Mouse (Mus musculus) liver, embryonic 11.5 days (tissue): ENCODE results near the gene Comp. TPM values are rescaled to one million over a fixed set of nuclear protein-coding genes. Genes with fewer than 3 reads are reported as not detected.

Experiments used
- ATAC-seq: fragments of 200-750 bp; cut with Nextera tagmentation; replicated peaks from 2 replicates; pipeline ENCODE4 v1.8.0; 2017; ENCODE audit warnings: moderate number of reproducible peaks, mild to moderate bottlenecking, moderate TSS enrichment, moderate library complexity; ENCODE audit not compliant: low FRiP score
- DNase-seq: peaks from one replicate; pipeline ENCODE4 v3.0.0-alpha.2; 2017; ENCODE audit warnings: low spot score
- H3K27ac ChIP-seq: fragments of 300-500 bp; sonication (generic); 2 replicates; pipeline ENCODE4 v1.5.1; 2014; ENCODE audit warnings: mild to moderate bottlenecking, low read depth, low read length, control low read depth
- H3K27me3 ChIP-seq: fragments of 300-500 bp; sonication (generic); replicated peaks from 2 replicates; pipeline ENCODE4 v1.6.1; 2014; ENCODE audit warnings: low read length, mixed read lengths; ENCODE audit not compliant: control insufficient read depth, insufficient read depth
- H3K36me3 ChIP-seq: fragments of 300-500 bp; sonication (generic); 2 replicates; pipeline ENCODE4 v1.6.1; 2014; ENCODE audit warnings: mild to moderate bottlenecking, low read length, moderate library complexity, mixed read lengths; ENCODE audit not compliant: control insufficient read depth, insufficient read depth
- H3K4me1 ChIP-seq: fragments of 300-500 bp; sonication (generic); replicated peaks from 2 replicates; pipeline ENCODE4 v1.6.1; 2014; ENCODE audit warnings: low read length, mixed read lengths; ENCODE audit not compliant: control insufficient read depth, insufficient read depth
- H3K4me2 ChIP-seq: fragments of 300-500 bp; sonication (generic); 2 replicates; pipeline ENCODE4 v1.6.1; 2014; ENCODE audit warnings: mild to moderate bottlenecking, control low read depth, moderate library complexity
- H3K4me3 ChIP-seq: fragments of 300-500 bp; sonication (generic); 2 replicates; pipeline ENCODE4 v1.5.1; 2014; ENCODE audit warnings: low read depth, low read length, control low read depth
- H3K9ac ChIP-seq: fragments of 300-500 bp; sonication (generic); 2 replicates; pipeline ENCODE4 v1.6.1; 2014; ENCODE audit warnings: low read depth, low read length, control low read depth
- H3K9me3 ChIP-seq: fragments of 300-500 bp; sonication (generic); 2 replicates; pipeline ENCODE4 v1.6.1; 2016; ENCODE audit warnings: low read length, inconsistent platforms, mixed read lengths; ENCODE audit not compliant: control insufficient read depth
- WGBS: fragments of 180-500 bp; shearing (Covaris S2); extraction: QIAGEN DNeasy Blood & Tissue Kit; methylation state at CpG from one replicate; pipeline ENCODE4 v1.1.7; 2014; 5-methylcytosine and 5-hydroxymethylcytosine counted together
- polyA plus RNA-seq: library from polyadenylated mRNA; unstranded; fragments of >200 nt; fragmentation: Nextera tagmentation; extraction: Ambion mirVana; gene quantifications from 2 replicates; pipeline ENCODE4 v1.2.1, GENCODE M21; 2014

Gene Comp
- polyA plus RNA-seq, 1 experiment from 2014 or later: 0.48 TPM

GRCm38 (mm10) chr8:70347860-70348420 is 25.4 kb upstream of the Comp start:
- H3K27me3 ChIP-seq: no peaks in the 10 kb centered on the region
- H3K4me3 ChIP-seq: no peak overlapping the region
- H3K36me3 ChIP-seq: peaks cover 19% of the 10 kb centered on the region
- H3K27ac ChIP-seq: no peak overlapping the region
- 57% methylated on average over 1 of the region's 1 CpGs for WGBS
- DNase-seq: no peak
- H3K9me3 ChIP-seq: no peaks in the 10 kb centered on the region
- no peak for ATAC-seq
- no peak overlapping the region for H3K9ac ChIP-seq
- no peak overlapping the region for H3K4me2 ChIP-seq
- peaks cover 64% of the 10 kb centered on the region for H3K4me1 ChIP-seq

GRCm38 (mm10) chr8:70351035-70351999 is 22.0 kb upstream of the Comp start:
- Histone ChIP-seq H3K4me2 (peak overlapping the region; percentile 99), H3K27ac (no peak overlapping the region), H3K4me3 (peak overlapping the region; percentile 96), H3K27me3 (no peaks in the 10 kb centered on the region), H3K9ac (peak overlapping the region; percentile 100), H3K36me3 (peaks cover 9% of the 10 kb centered on the region; the same call in 1 of the 2 replicates), H3K9me3 (no peaks in the 10 kb centered on the region), H3K4me1 (peaks cover 69% of the 10 kb centered on the region)
- no peak for ATAC-seq
- no peak for DNase-seq
- WGBS: 45% methylated on average over 15 of the region's 15 CpGs

- Histone ChIP-seq H3K4me3 (peak overlapping the region; percentile 96), H3K9me3 (no peaks in the 10 kb centered on the region), H3K36me3 (peaks cover 9% of the 10 kb centered on the region; the same call in 1 of the 2 replicates), H3K27me3 (no peaks in the 10 kb centered on the region), H3K9ac (peak overlapping the region; percentile 100), H3K4me2 (peak overlapping the region; percentile 99), H3K27ac (peak overlapping the region; percentile 93), H3K4me1 (peaks cover 73% of the 10 kb centered on the region)
- ATAC-seq: no peak
- DNase-seq: no peak
- WGBS: 9% methylated on average over 3 of the region's 3 CpGs
Observed at GRCm38 (mm10) chr8:70352000-70352384, 21.4 kb upstream of the Comp start.

GRCm38 (mm10) chr8:70352657-70353151 is 20.7 kb upstream of the Comp start:
- peak overlapping the region; percentile 99 for H3K4me2 ChIP-seq
- under 1% methylated on average over 64 of the region's 64 CpGs for WGBS
- peaks cover 69% of the 10 kb centered on the region for H3K4me1 ChIP-seq
- no peaks in the 10 kb centered on the region for H3K27me3 ChIP-seq
- DNase-seq: peak; percentile 74
- peak overlapping the region; percentile 100 for H3K9ac ChIP-seq
- peak overlapping the region; percentile 96 for H3K4me3 ChIP-seq
- H3K36me3 ChIP-seq: peaks cover 9% of the 10 kb centered on the region; the same call in 1 of the 2 replicates
- no peaks in the 10 kb centered on the region for H3K9me3 ChIP-seq
- peak overlapping the region; percentile 93 for H3K27ac ChIP-seq
- ATAC-seq: peak; percentile 16; the same call in 1 of the 2 replicates

GRCm38 (mm10) chr8:70353194-70353817 is 20.1 kb upstream of the Comp start, which contains the start of gene Upf1:
Gene Upf1 (minus strand): TSS chr8:70353278.
- peak; percentile 84 for ATAC-seq
- DNase-seq: peak; percentile 98
- peak within 1 kb of the TSS; percentile 93 for H3K27ac ChIP-seq
- H3K27me3 ChIP-seq: no peaks in the 10 kb centered on the region
- H3K4me2 ChIP-seq: peak within 1 kb of the TSS; percentile 99
- H3K9me3 ChIP-seq: no peaks in the 10 kb centered on the region
- H3K4me3 ChIP-seq: peak within 1 kb of the TSS; percentile 96
- WGBS: 1% methylated on average over 63 of the region's 69 CpGs
- peaks cover 65% of the 10 kb centered on the region for H3K4me1 ChIP-seq
- H3K9ac ChIP-seq: peak within 1 kb of the TSS; percentile 100
- H3K36me3 ChIP-seq: peaks cover 7% of the 10 kb centered on the region; the same call in 1 of the 2 replicates

GRCm38 (mm10) chr8:70354004-70354403 is 19.4 kb upstream of the Comp start:
- H3K4me3 ChIP-seq: peak overlapping the region; percentile 96
- ATAC-seq (no peak), DNase-seq (no peak)
- H3K27ac ChIP-seq: peak overlapping the region; percentile 93
- peaks cover 3% of the 10 kb centered on the region; the same call in 1 of the 2 replicates for H3K36me3 ChIP-seq
- H3K4me2 ChIP-seq: peak overlapping the region; percentile 81
- peaks cover 58% of the 10 kb centered on the region for H3K4me1 ChIP-seq
- WGBS: 62% methylated on average over 4 of the region's 4 CpGs
- H3K27me3 ChIP-seq: no peaks in the 10 kb centered on the region
- H3K9ac ChIP-seq: peak overlapping the region; percentile 100
- H3K9me3 ChIP-seq: no peaks in the 10 kb centered on the region

GRCm38 (mm10) chr8:70356111-70356510 is 17.2 kb upstream of the Comp start:
- peaks cover 38% of the 10 kb centered on the region for H3K4me1 ChIP-seq
- H3K27ac ChIP-seq: peak overlapping the region; percentile 87
- DNase-seq: no peak

GRCm38 (mm10) chr8:70359411-70359810 is 13.9 kb upstream of the Comp start:
- no peak overlapping the region for H3K27ac ChIP-seq
- H3K9ac ChIP-seq: no peak overlapping the region
- H3K4me1 ChIP-seq: peaks cover 18% of the 10 kb centered on the region
- no peak overlapping the region for H3K4me2 ChIP-seq
- no peaks in the 10 kb centered on the region for H3K9me3 ChIP-seq
- DNase-seq (no peak), ATAC-seq (no peak)
- H3K4me3 ChIP-seq: no peak overlapping the region
- 70% methylated on average over 3 of the region's 3 CpGs for WGBS
- H3K27me3 ChIP-seq: no peaks in the 10 kb centered on the region
- H3K36me3 ChIP-seq: no peaks in the 10 kb centered on the region

More at GRCm38 (mm10) chr8:70356111-70356510, 17.2 kb upstream of the Comp start:
- Histone ChIP-seq H3K27me3 (no peaks in the 10 kb centered on the region), H3K9me3 (no peaks in the 10 kb centered on the region), H3K4me2 (peak overlapping the region; percentile 56), H3K4me3 (no peak overlapping the region), H3K36me3 (no peaks in the 10 kb centered on the region), H3K9ac (peak overlapping the region; percentile 52)
- 59% methylated on average over 1 of the region's 1 CpGs for whole genome bisulfite sequencing
- ATAC-seq: peak; percentile 83
